Mouse (Mus musculus) cerebellum, adult 2 months (tissue): ENCODE data around the gene Xrcc3. TPM values are rescaled to one million over a fixed set of nuclear protein-coding genes. Genes with fewer than 3 reads are reported as not detected.

Experiments used
- DNase-seq, 2 experiments: peaks; one replicate each; pipeline ENCODE4 v3.0.0; 2021
- H3K27ac ChIP-seq: fragments of 200-500 bp; 2 replicates; pipeline ENCODE4 v1.5.1; 2012; ENCODE audit warnings: low read length, control low read depth, inconsistent platforms; ENCODE audit not compliant: insufficient read depth
- H3K27me3 ChIP-seq: fragments of 200-500 bp; 2 replicates; pipeline ENCODE4 v1.6.1; 2012; ENCODE audit warnings: inconsistent platforms, mild to moderate bottlenecking, low read length, moderate library complexity; ENCODE audit not compliant: control insufficient read depth, insufficient read depth
- H3K4me1 ChIP-seq: fragments of 200-500 bp; 2 replicates; pipeline ENCODE4 v1.6.1; 2011; ENCODE audit warnings: low read length; ENCODE audit not compliant: control insufficient read depth, insufficient read depth
- H3K4me3 ChIP-seq: fragments of 200-500 bp; replicated peaks from 2 replicates; pipeline ENCODE3; 2011; ENCODE audit warnings: mild to moderate bottlenecking, low read depth, low read length, control low read depth; ENCODE audit not compliant: insufficient read depth
- CTCF ChIP-seq: fragments of 200-500 bp; IDR thresholded peaks from 2 replicates; pipeline ENCODE4 v1.5.1; 2011; ENCODE audit warnings: low read depth, mild to moderate bottlenecking, control low read depth, low read length, moderate library complexity, borderline replicate concordance; ENCODE audit not compliant: insufficient read depth
- POLR2A ChIP-seq: fragments of 200-500 bp; IDR thresholded peaks from 2 replicates; pipeline ENCODE4 v1.6.1; 2011; ENCODE audit warnings: low read length, control low read depth, borderline replicate concordance; ENCODE audit not compliant: insufficient read depth
- WGBS: fragments of 180-500 bp; shearing (Covaris S2); methylation state at CpG from one replicate; pipeline ENCODE4 v1.1.7; 2018; 5-methylcytosine and 5-hydroxymethylcytosine counted together
- polyA plus RNA-seq: library from polyadenylated mRNA; depleted of rRNA; stranded (reverse); fragments of >200 nt; gene quantifications from 2 replicates; pipeline ENCODE4 v1.2.3, GENCODE M21; 2012

Gene Xrcc3
- polyA plus RNA-seq, 1 experiment, result 19.2 TPM

DNA sequence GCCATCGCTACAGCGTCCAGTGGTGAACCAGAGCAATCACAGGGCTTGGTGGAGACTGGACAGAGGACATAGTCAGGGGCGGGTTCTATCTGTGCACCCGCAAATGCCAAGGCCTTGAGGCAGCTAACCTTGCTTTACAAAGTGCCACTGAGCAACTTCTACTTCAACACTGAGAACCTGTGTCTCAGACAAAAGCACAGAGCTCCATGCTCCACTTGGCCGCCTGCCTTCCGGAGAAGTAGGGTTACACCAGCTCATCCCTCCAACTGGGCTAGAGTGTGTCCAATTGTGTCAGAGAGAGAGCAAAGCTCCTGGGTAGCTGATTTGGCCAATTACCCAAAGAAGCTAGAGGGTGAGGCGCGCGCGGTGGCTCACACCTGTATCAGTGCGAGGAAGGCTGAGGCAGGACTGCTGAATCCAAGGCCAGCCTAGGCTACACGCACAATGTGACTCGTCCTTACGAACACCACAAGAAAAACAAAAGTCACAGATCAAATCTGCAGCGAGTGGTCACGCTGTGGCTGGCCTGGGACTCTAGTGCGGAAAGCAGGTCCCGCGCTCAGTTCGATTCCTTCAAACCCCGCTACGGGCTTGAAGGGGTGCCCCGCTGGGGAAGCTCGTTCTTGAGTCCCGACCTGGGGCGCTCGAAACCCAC lies 435 bp downstream of the Xrcc3 start:
- no peak for TF ChIP-seq POLR2A
- no peak for TF ChIP-seq CTCF
- H3K27me3 ChIP-seq, result no peaks in the 10 kb centered on the region
- no peak overlapping the region for H3K27ac ChIP-seq
- peak overlapping the region; percentile 60 for H3K4me3 ChIP-seq
- WGBS, result 2% methylated on average over 27 of the region's 27 CpGs
- H3K4me1 ChIP-seq, result peaks cover 16% of the 10 kb centered on the region
- DNase-seq, result no peak

DNA sequence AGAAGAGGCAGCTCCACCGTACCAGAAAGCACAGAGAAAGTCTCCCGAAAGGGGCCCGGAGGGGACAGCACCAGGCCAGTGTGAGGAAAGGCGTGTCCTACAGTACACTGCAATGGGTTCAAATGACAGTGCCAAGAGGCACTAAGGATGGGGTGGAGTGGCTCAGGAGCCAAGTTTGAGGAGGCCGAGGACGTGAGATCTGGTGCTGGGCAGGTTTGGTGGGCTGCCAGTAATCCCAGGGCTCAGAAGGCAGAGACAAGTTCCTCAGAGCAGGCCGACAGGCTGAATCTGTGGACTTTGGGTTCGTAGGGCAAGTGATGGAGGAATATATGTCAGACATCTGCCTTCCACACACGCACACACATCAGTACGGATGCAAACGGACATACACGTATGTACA lies 1.1 kb downstream of the Xrcc3 start:
- no peak for DNase-seq
- TF ChIP-seq CTCF, result no peak
- TF ChIP-seq POLR2A, result no peak
- Histone ChIP-seq H3K4me3 (no peak overlapping the region), H3K27me3 (no peaks in the 10 kb centered on the region), H3K4me1 (peaks cover 16% of the 10 kb centered on the region), H3K27ac (no peak overlapping the region)
- 28% methylated on average over 12 of the region's 12 CpGs for WGBS

DNA sequence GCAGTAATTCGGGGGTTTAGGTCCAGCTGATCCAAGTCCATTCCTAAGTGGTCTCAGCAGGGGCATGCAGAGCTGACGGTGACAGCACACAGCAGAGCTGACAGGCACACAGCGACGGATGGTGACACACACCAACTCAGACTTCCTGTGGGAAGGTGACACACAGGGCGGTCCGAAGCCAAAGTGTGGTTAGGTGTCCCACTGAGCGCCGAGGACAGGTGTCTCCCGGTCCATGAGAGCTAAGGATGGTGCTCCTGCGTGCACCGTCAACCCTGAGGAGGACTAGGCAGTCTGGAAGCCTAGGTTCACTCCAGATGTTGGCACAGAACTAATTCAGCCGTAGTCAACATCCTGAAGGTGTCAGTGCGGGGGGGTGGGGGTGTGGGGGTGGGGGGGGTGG lies 1.6 kb downstream of the Xrcc3 start:
- DNase-seq, result no peak
- no peak for TF ChIP-seq POLR2A
- Histone ChIP-seq H3K4me3 (no peak overlapping the region), H3K4me1 (peaks cover 16% of the 10 kb centered on the region), H3K27me3 (no peaks in the 10 kb centered on the region), H3K27ac (no peak overlapping the region)
- WGBS, result 77% methylated on average over 13 of the region's 13 CpGs

DNA sequence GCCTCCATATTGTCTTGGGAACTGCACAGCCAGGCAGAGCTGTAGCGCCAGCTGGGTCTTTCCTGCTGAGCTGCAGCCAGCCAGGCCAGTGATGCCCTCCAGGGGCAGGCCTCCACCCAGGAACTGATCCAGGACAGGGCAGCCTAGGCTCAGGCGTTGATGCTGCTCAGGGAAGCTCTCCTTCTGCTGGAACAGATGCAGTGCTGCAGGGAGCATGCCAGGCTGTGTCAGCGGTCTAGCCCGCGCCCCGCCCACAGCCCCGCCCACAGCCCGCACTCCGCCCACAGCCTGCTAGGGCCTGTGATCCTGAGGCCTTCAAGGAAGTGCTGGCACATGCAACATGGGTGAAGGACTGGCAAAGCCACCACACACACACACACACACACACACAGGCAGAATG lies 3.9 kb downstream of the Xrcc3 start:
- peak; percentile 75 to 81 for DNase-seq
- no peak overlapping the region for H3K4me3 ChIP-seq

GRCm38 (mm10) chr12:111808775-111809174 lies 4.9 kb downstream of the Xrcc3 start:
- peaks cover 10% of the 10 kb centered on the region; the same call in 1 of the 2 replicates for H3K4me1 ChIP-seq
- no peaks in the 10 kb centered on the region for H3K27me3 ChIP-seq
- H3K4me3 ChIP-seq, result no peak overlapping the region
- TF ChIP-seq POLR2A (no peak), CTCF (no peak)
- 0 out of 2 replicates have a peak overlapping the region, but pooled peaks have one; percentile 19 for H3K27ac ChIP-seq
- 80% methylated on average over 6 of the region's 6 CpGs for whole genome bisulfite sequencing
- no peak for DNase-seq

More for the DNA sequence above, 3.9 kb downstream of the Xrcc3 start:
- H3K4me1 ChIP-seq, result peaks cover 10% of the 10 kb centered on the region; the same call in 1 of the 2 replicates
- H3K27me3 ChIP-seq, result no peaks in the 10 kb centered on the region
- 4% methylated on average over 9 of the region's 9 CpGs for WGBS
- TF ChIP-seq POLR2A, result no peak
- 0 out of 2 replicates have a peak, but pooled peaks have one; percentile 11 for TF ChIP-seq CTCF
- peak overlapping the region; percentile 20; the same call in 1 of the 2 replicates for H3K27ac ChIP-seq

GRCm38 (mm10) chr12:111803538-111803937 lies 10.1 kb downstream of the Xrcc3 start:
- Histone ChIP-seq H3K27ac (no peak overlapping the region), H3K4me1 (no peaks in the 10 kb centered on the region; the same call in 1 of the 2 replicates), H3K27me3 (no peaks in the 10 kb centered on the region), H3K4me3 (no peak overlapping the region)
- WGBS, result 64% methylated on average over 5 of the region's 5 CpGs
- peak in 1 of 2 experiments; percentile 17 for DNase-seq
- TF ChIP-seq CTCF (no peak), POLR2A (no peak)

DNA sequence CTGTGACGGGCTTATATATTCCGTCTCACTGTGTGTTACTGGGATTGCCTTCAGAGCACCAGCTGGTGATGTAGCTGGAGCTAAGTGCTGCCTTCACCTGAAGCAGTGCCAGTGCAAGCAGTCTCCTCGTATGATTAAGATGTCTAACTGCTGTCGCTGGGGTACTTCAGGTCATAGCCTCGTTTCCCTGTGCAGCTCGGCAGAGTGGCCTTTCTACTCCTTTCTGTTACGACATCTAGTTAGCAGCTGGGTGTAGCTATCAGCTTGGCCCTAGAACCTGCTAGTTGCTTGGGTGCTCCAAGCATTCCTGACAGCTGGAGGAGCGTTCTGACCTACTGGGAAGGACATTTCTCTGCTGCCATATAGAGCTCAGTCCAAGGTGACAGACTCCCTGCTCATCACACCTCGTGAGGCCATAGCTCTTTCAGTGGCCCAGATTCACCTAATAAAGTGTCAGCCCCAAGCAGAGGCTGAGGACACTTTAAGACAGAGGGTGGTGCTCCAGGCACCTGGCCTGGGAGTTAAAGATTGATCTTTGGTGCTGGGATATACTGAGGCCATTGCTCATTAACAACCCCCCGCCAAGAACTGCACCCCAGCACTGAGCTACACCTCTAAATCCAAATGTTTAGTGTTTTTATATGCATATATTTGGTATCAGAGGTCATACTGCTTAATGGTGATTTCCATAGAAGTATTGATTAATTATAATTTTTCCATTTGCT lies 13.1 kb downstream of the Xrcc3 start:
- Histone ChIP-seq H3K27ac (no peak overlapping the region), H3K27me3 (no peaks in the 10 kb centered on the region), H3K4me1 (peaks cover 6% of the 10 kb centered on the region; the same call in 1 of the 2 replicates), H3K4me3 (no peak overlapping the region)
- 31% methylated on average over 10 of the region's 10 CpGs for WGBS
- DNase-seq, result no peak
- TF ChIP-seq CTCF (no peak), POLR2A (no peak)

- Histone ChIP-seq H3K27me3 (no peaks in the 10 kb centered on the region), H3K27ac (no peak overlapping the region), H3K4me3 (no peak overlapping the region), H3K4me1 (peaks cover 25% of the 10 kb centered on the region)
- DNase-seq, result no peak
- TF ChIP-seq CTCF, result no peak
- no peak for TF ChIP-seq POLR2A
- WGBS, result 58% methylated on average over 13 of the region's 13 CpGs
These were observed 15.2 kb downstream of the Xrcc3 start for GRCm38 (mm10) chr12:111798493-111798892.
